Mouse (Mus musculus): ENCODE measurements at regions not wholly inside any gene's neighbourhood (a gene's known extent, or its start where the extent isn't known, plus 50 kb on each side); places are given as distances from the start of the nearest gene placed in this dataset.

DNA sequence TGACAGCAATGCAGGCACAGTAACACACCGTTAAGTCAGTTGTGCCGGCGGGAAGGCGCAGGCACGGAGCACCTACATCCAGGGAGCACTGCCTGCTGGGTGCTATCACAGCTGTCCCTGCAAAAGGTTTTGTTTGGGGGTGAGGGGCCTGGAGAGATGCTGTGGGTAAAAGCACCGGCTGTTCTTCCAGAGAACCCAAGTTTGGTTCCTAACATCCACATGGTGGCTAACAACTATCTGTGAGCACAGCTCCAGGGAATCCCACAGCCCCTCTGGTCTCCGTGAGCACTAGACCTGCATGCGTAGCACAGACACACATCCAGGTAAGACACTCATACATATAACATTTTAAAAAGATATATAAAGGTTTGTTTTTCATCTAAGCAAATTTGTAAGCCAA is 72.0 kb upstream of the Slc38a4 start:
- no peak for DNase-seq (ENCODE audit: low spot score in 2 of 2)

DNA sequence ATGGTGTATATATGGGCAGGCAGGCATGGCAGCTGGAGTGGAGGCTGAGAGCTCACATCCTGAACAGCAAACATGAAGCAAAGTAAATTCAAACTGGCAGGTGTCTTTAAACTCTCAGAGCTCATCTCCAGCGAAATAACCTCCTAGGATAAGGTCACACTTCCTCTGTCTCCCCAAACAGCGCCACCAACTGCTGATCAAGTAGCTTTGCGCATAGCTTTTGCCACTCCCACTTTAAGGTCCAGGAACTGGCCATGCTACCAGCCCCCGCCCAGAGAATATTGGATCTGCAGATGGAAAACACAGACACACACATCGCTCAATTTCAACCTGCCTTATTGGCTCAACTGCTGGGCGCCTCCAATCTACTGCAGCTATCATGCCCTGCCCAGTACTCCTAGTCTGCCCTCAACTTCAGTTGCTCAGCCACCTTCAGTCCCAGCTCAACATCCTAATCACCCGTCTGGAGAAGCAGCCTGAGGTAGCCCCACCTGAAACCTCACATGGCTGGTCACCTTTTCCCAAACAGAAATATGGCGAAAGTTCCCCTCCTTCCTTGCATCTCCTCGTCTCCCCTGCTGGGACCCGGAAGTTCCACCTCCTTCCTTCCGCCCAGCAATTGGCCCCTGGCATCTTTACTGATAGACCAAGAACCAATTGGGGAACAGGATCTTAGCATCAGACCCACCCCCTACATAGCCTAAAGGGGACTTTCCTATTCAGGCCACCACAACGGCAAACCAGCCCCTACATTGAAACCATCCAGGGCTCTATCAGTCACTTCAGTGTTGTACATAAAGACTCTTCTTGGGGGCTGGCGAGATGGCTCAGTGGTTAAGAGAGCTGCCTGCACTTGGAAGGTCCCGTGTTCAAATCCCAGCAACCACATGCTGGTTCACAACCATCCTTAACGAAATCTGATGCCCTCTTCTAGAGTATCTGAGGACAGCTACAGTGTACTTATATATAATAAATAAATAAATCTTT is 70.4 kb upstream of the Slc38a4 start:
- DNase-seq (ENCODE audit: low spot score in 2 of 2), result no peak

DNA sequence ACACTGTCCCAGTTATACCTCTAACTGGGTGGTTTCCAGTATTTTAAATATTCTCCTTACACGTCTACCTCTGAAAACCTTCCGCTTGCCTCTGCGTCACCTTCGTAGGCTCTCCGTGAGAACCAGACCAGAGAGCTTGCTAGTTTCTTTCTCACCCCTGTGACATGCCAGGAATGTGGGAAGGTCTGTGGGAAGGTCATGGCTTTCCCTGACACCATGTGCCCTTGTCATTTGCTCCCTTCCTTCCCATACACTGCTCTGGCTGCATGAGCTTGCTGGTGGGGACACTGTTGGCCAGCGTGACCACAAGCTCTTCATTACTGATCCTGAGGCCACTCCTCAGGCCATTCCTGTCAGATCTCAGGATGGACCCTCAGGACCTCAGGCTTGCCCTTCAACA is 66.5 kb upstream of the Slc38a4 start:
- no peak for DNase-seq (ENCODE audit: low spot score in 2 of 2)

DNA sequence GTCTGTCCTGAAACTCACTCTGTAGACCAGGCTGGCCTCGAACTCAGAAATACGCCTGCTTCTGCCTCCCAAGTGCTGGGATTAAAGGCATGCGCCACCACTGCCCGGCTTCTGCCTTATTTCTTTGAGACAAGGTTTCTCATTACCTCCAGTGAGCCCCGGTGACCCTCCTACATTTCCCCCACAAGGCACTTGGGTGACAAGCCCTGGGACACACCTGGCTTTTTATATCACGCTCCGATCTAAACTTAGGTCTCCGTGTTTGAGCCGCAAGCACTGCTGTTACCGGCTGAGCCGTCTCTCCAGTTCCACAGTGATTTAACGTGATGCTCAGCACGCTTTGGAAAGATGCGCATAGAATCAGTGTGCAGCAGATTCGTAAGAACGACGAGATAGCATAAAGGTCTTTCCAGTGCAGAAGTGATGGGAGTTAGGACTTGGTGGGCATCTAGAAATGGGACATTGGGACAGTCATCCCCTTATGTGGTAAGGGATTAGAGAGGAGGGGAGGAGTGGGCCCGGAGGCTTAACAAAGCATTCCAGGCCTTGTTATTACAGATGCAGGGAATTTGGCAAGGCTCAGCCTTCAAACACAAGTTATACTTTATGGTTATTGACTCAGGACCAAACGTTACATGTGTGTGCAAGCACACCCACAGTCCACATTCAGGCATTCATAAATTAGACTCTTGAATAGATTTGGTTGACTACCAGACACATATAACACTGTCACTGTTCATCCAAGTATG is 56.9 kb upstream of the Slc38a4 start:
- no peak for DNase-seq (ENCODE audit: low spot score in 2 of 2)

DNA sequence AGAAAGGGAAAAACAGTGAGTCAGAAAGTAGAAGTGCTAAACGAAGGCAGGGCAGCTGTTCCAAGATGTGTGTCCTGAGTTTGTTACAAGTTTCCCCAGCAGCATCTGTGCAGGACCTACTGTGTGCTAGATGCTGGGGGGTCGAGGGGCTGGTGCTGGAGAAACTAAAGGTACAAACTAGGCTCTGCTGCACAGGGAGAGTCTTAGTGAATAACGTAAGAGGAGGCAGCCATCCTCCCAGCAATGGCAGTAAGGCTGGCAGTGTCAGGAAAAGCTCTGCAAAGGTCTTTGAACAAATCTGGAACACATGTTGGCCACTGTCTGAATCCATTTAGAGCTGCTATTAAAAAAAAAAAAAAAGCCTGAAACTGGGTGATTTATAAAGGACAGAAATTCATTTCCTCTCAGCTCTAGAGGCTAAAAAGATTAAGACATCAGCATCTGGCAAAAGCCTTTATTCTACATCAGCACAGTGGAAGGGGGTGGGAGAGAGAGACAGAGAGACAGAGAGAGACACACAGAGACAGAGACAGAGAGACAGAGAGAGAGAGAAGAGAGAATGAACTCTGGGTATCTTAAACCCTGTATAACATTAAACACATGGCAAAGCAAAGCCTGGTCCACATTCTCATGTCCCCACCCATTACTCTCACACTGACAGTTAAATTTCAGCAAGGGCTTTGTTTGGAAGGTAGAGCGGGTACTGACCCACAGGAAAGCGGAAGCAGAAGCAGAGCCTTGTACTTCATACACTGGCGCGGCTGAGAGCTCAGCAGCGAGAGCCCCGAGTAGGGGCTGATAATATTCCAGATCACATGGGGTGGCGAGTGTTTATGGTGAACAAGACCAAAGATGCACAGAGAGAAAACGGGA is 55.8 kb upstream of the Slc38a4 start:
- no peak for DNase-seq (ENCODE audit: low spot score in 2 of 2)

DNA sequence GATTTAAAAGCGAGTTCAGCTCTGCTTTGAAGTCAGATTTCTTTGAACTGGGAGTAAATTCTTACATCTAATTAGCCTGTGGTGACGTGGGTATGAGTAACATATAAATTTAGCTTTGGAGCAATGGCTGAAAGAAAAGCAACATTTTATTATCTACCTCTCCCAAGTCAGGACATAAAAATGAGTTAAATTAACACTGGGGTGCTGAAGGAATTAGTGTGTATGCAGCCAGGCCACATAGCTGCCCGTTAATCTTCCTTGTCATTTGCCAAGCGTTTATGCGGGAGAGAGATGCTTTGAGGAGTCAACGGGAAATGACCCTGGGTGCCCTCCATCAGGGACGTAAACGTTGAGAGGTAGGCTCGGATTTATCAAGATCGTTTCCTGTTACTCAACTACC is 52.0 kb upstream of the Slc38a4 start:
- no peak for DNase-seq (ENCODE audit: low spot score in 2 of 2)

DNA sequence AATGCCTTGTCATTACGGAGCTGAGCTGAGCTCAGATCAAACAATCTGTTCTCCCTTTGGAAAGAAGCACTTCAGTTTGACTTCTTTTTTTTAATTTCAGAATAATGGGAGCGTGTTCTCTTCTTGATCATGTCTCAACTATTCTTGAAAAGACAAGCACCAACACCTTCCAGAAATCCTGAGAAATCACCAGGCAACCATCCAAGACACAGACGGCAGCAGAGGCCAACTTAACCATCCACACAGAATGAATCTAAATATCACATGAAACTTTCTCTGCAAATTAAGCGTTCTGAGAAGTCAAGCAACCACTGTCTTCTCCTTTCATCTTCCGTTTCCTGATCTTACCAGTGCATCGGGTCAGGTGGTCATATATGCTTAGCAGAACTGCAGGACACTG is 50.8 kb upstream of the Slc38a4 start:
- peak in 1 of 2 experiments; percentile 23 for DNase-seq (ENCODE audit: low spot score in 2 of 2)

Measured in left cerebral cortex, adult 8-10 months (tissue).